Mouse (Mus musculus) cerebellum, adult 2 months (tissue): ENCODE data around the gene Cdc42bpa. TPM values are rescaled to one million over a fixed set of nuclear protein-coding genes. Genes with fewer than 3 reads are reported as not detected.

ENCODE experiments used
- DNase-seq, 2 experiments: peaks; one replicate each; pipeline ENCODE4 v3.0.0; 2021
- H3K27ac ChIP-seq: fragments of 200-500 bp; 2 replicates; pipeline ENCODE4 v1.5.1; 2012; ENCODE audit warnings: low read length, control low read depth, inconsistent platforms; ENCODE audit not compliant: insufficient read depth
- H3K27me3 ChIP-seq: fragments of 200-500 bp; 2 replicates; pipeline ENCODE4 v1.6.1; 2012; ENCODE audit warnings: inconsistent platforms, mild to moderate bottlenecking, low read length, moderate library complexity; ENCODE audit not compliant: control insufficient read depth, insufficient read depth
- H3K4me1 ChIP-seq: fragments of 200-500 bp; 2 replicates; pipeline ENCODE4 v1.6.1; 2011; ENCODE audit warnings: low read length; ENCODE audit not compliant: control insufficient read depth, insufficient read depth
- H3K4me3 ChIP-seq: fragments of 200-500 bp; replicated peaks from 2 replicates; pipeline ENCODE3; 2011; ENCODE audit warnings: mild to moderate bottlenecking, low read depth, low read length, control low read depth; ENCODE audit not compliant: insufficient read depth
- CTCF ChIP-seq: fragments of 200-500 bp; IDR thresholded peaks from 2 replicates; pipeline ENCODE4 v1.5.1; 2011; ENCODE audit warnings: low read depth, mild to moderate bottlenecking, control low read depth, low read length, moderate library complexity, borderline replicate concordance; ENCODE audit not compliant: insufficient read depth
- POLR2A ChIP-seq: fragments of 200-500 bp; IDR thresholded peaks from 2 replicates; pipeline ENCODE4 v1.6.1; 2011; ENCODE audit warnings: low read length, control low read depth, borderline replicate concordance; ENCODE audit not compliant: insufficient read depth
- WGBS: fragments of 180-500 bp; shearing (Covaris S2); methylation state at CpG from one replicate; pipeline ENCODE4 v1.1.7; 2018; 5-methylcytosine and 5-hydroxymethylcytosine counted together
- polyA plus RNA-seq: library from polyadenylated mRNA; depleted of rRNA; stranded (reverse); fragments of >200 nt; gene quantifications from 2 replicates; pipeline ENCODE4 v1.2.3, GENCODE M21; 2012

The Cdc42bpa gene
- polyA plus RNA-seq, 1 experiment: 145 TPM

DNA sequence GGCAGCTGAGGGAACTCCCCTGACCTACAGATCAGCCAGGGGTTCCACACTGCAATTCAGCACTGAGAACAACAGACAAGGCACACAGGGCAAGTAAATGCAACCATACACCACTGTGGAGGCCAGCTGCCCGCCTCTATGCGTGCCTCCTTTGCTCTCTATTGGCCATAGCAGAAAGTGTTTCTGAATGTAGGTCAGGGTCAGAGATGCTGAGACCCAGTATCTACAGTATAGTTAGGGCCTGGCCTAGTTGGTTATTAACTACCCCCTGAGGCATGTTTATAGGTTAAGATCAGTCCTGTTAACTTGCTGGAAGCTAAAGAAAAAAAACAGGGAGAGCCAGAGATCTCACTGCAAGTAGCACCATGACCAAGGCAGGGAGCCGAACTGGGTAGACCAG is 222.5 kb downstream of the Cdc42bpa start:
- Histone ChIP-seq H3K4me1 (peaks cover 38% of the 10 kb centered on the region), H3K27me3 (no peaks in the 10 kb centered on the region), H3K27ac (no peak overlapping the region), H3K4me3 (no peak overlapping the region)
- 80% methylated on average over 3 of the region's 3 CpGs for WGBS
- no peak for DNase-seq
- no peak for TF ChIP-seq POLR2A
- TF ChIP-seq CTCF: no peak

DNA sequence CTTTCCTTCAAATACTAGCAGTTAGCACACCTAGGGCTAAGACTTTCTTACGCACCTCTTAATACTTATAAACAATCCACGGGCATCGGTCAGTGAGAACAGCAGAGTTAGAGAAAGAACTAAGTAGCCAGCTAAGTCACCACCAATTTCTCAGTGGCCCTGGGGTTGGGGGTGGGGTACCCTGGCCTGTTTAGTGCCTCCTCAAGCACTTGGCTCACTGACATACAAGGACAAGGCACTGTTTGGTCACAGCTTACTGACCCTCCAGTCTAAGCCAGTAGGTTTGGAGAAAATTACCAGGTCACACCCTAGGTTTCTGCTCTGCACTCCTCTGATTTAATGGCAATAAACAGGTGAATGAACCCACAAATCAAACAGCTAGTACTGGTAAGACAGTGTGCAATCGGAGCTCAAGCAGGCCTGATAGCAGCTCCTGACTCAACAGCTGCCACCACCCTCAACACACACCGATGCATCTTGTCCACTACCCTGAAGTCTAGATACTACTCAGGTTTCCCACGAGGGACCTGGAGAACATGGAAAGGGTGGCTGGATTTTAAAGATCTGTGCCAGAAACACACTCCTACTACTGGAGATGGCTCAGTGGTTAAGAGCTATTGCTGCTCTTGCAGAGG is 223.4 kb downstream of the Cdc42bpa start:
- Histone ChIP-seq H3K27me3 (no peaks in the 10 kb centered on the region), H3K4me3 (no peak overlapping the region), H3K4me1 (peaks cover 29% of the 10 kb centered on the region), H3K27ac (no peak overlapping the region)
- DNase-seq: no peak
- 88% methylated on average over 6 of the region's 6 CpGs for WGBS
- TF ChIP-seq POLR2A (no peak), CTCF (no peak)

DNA sequence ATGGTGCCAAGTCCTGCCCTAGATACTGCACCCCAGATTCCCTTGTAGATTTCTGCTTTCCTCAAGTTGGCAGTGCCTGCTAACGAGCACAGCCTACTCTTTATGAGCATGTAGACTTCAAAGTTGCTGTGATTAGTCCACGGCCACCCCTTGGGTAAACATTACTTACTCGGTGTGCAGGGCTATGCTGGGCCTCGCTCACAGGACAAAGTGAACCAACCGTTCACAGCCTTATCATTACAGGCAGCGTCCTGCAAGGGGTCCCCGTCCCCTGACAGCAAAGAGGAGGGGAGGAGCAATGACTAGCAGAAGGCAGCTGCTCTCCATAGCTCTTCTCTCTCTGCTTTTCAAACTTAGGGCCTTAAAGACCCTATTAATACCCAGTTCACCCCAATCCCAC is 224.5 kb downstream of the Cdc42bpa start:
- H3K4me3 ChIP-seq: no peak overlapping the region
- TF ChIP-seq POLR2A (no peak), CTCF (no peak)
- no peaks in the 10 kb centered on the region for H3K27me3 ChIP-seq
- peaks cover 22% of the 10 kb centered on the region for H3K4me1 ChIP-seq
- no peak overlapping the region for H3K27ac ChIP-seq
- 89% methylated on average over 7 of the region's 7 CpGs for WGBS
- no peak for DNase-seq

DNA sequence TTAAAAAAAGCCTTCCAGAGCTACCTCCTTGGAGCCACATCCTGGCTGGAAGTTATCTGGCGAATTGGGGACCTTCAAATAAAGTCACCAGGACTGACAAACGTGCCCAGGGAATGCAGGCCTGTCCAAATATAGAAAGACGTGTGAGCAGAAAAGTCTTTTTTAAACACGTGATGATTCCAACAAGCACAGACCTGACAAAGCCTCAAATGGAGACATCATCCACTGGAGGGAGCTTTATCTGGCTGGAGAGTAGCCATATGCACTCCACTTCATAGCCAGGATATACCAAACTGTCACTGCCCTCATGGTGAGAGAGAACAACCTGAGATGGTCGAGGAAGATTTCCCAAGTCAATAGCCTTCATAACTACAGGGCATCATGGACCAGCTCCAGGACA is 225.6 kb downstream of the Cdc42bpa start:
- no peak for TF ChIP-seq POLR2A
- TF ChIP-seq CTCF: no peak
- 27% methylated on average over 5 of the region's 5 CpGs for WGBS
- no peak overlapping the region for H3K27ac ChIP-seq
- H3K4me3 ChIP-seq: no peak overlapping the region
- DNase-seq: no peak
- no peaks in the 10 kb centered on the region for H3K27me3 ChIP-seq
- peaks cover 21% of the 10 kb centered on the region for H3K4me1 ChIP-seq

DNA sequence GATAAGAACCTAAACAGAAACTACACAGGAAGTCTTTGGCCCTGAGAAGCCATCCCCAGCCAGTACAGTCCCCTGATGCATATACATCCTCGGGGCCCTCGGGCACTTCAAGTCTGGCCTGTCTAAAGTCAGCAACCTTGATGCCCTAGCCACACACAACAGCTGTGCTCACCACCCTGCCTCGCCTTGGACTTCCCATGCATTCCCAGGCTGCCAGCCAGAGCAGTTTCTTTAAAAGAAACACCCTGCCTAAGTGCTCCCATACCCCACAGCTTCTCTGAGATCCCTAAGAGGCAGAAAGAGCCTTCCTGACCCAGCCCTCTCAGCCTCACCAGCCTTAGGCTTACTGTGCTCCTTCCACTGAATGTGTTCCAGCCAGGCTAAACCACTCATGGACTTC is 226.1 kb downstream of the Cdc42bpa start:
- DNase-seq: no peak
- no peaks in the 10 kb centered on the region for H3K27me3 ChIP-seq
- WGBS: 70% methylated on average over 3 of the region's 3 CpGs
- TF ChIP-seq CTCF: no peak
- TF ChIP-seq POLR2A: no peak
- peaks cover 23% of the 10 kb centered on the region for H3K4me1 ChIP-seq
- H3K27ac ChIP-seq: no peak overlapping the region
- no peak overlapping the region for H3K4me3 ChIP-seq

DNA sequence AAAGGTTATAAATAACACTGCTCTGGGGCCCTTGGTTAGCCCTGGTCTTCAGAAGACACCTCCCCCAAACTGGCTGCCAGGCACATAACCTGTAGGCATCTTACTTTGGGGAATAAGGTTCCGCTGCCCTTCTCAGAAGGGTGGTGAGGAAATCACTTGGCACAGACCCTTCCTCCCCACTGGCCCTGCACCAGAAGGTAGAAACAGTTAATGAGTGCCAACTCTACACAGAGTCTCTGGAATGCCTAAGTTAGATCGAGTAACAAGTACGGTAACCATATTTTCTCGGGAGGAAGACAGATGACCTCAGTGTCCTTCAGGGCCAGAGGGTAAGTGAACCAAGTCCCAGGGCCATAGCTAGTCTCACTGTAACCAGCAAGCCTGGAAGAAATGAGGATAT is 228.7 kb downstream of the Cdc42bpa start:
- Histone ChIP-seq H3K27ac (no peak overlapping the region), H3K27me3 (no peaks in the 10 kb centered on the region), H3K4me3 (no peak overlapping the region), H3K4me1 (peaks cover 33% of the 10 kb centered on the region)
- TF ChIP-seq CTCF (no peak), POLR2A (no peak)
- WGBS: 54% methylated on average over 4 of the region's 4 CpGs
- no peak for DNase-seq

DNA sequence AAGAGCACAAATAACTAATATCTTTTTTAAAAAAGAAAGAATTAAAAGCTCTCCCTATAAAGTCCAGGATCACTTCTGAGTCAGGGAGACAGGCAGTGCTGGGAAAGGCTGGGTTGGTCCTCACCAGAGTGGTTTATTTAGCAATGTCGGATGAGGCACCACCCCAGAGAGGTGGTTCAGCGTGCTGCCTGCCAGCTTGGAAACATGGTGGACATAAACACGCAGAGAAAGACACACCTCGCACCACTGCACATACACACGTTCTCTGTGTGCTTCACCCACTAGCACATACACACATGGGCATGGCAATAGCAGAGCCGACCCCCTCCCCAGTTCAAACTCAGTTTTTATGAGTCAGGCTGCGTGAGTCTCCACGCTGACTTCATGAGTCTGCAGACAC is 230.8 kb downstream of the Cdc42bpa start:
- DNase-seq: no peak
- Histone ChIP-seq H3K27me3 (no peaks in the 10 kb centered on the region), H3K27ac (no peak overlapping the region), H3K4me3 (no peak overlapping the region), H3K4me1 (peaks cover 41% of the 10 kb centered on the region)
- no peak for TF ChIP-seq POLR2A
- TF ChIP-seq CTCF: no peak
- WGBS: 71% methylated on average over 8 of the region's 8 CpGs

DNA sequence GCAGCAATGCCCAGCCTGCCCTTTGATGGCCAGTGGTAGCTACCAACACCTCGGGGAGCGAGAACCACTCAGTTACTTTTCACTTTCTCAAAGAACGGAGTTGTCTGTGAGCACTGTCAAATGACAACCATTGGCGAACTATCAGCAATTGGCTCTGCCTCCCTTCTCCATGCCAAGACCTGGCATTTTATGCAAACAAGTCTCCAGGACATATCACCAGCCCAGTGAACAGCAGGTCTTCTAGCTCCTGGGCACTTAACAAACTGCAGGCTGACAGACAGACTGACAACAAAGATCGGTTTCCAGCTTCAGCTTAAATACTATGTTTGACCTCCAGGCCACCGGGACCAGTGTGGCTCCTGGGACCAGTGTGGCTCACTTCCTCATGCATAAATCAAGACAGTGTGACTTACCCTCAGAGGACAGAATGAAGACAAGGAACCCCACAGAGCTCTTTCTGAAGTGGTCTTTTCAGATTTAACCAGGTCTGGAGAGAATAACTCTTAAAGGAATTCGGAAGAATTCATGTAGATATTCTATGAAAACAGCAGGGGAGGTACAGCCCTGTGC is 231.5 kb downstream of the Cdc42bpa start:
- Histone ChIP-seq H3K27ac (no peak overlapping the region), H3K4me1 (peaks cover 38% of the 10 kb centered on the region), H3K27me3 (no peaks in the 10 kb centered on the region), H3K4me3 (no peak overlapping the region)
- DNase-seq: no peak
- WGBS: 15% methylated on average over 7 of the region's 7 CpGs
- no peak for TF ChIP-seq POLR2A
- TF ChIP-seq CTCF: no peak
